Mouse (Mus musculus) natural killer cell, adult 2 months (primary cell): ENCODE results near the gene Chmp2b.

ENCODE experiments used
- DNase-seq, 2 experiments: peaks; one replicate each; pipeline ENCODE4 v3.0.0; 2022; ENCODE audit warnings: low spot score in 2 of 2

The Chmp2b gene

GRCm38 (mm10) chr16:65526695-65527094 is 35.8 kb downstream of the Chmp2b start:
- no peak for DNase-seq

- DNase-seq = no peak
Measured at GRCm38 (mm10) chr16:65526004-65526403, 36.5 kb downstream of the Chmp2b start.

GRCm38 (mm10) chr16:65520211-65520610 is 42.3 kb downstream of the Chmp2b start, which contains the start of gene Pou1f1:
TSS of gene Pou1f1 (plus strand) at chr16:65520511.
- DNase-seq = no peak

- DNase-seq = no peak
Measured at GRCm38 (mm10) chr16:65514223-65514622, 48.3 kb downstream of the Chmp2b start.

- no peak for DNase-seq
Measured at GRCm38 (mm10) chr16:65497049-65497448, 65.5 kb downstream of the Chmp2b start.

- no peak for DNase-seq
Measured at GRCm38 (mm10) chr16:65496030-65496429, 66.5 kb downstream of the Chmp2b start.
